Mouse (Mus musculus) limb, embryonic 15.5 days (tissue): ENCODE results near the gene Phb. TPM values are rescaled to one million over a fixed set of nuclear protein-coding genes. Genes with fewer than 3 reads are reported as not detected.

ENCODE experiments used
- ATAC-seq: fragments of 200-750 bp; cut with Nextera tagmentation; 2 replicates; pipeline ENCODE4 v1.8.0; 2017; ENCODE audit warnings: low read depth, moderate TSS enrichment; ENCODE audit not compliant: insufficient number of reproducible peaks, low FRiP score, low TSS enrichment
- H3K27ac ChIP-seq: fragments of 300-500 bp; sonication (generic); 2 replicates; pipeline ENCODE4 v1.5.1; 2015; ENCODE audit warnings: moderate library complexity, mild to moderate bottlenecking, inconsistent platforms
- H3K27me3 ChIP-seq: fragments of 300-500 bp; sonication (generic); 2 replicates; pipeline ENCODE4 v1.6.1; 2015; ENCODE audit warnings: inconsistent platforms
- H3K36me3 ChIP-seq: fragments of 300-500 bp; sonication (generic); 2 replicates; pipeline ENCODE4 v1.6.1; 2015; ENCODE audit warnings: inconsistent platforms
- H3K4me1 ChIP-seq: fragments of 300-500 bp; sonication (generic); 2 replicates; pipeline ENCODE4 v1.6.1; 2015; ENCODE audit warnings: inconsistent platforms
- H3K4me2 ChIP-seq: fragments of 300-500 bp; sonication (generic); 2 replicates; pipeline ENCODE4 v1.6.1; 2015; ENCODE audit warnings: mild to moderate bottlenecking, inconsistent platforms
- H3K4me3 ChIP-seq: fragments of 300-500 bp; sonication (generic); 2 replicates; pipeline ENCODE4 v1.5.1; 2015; ENCODE audit warnings: mild to moderate bottlenecking, inconsistent platforms
- H3K9ac ChIP-seq: fragments of 300-500 bp; sonication (generic); 2 replicates; pipeline ENCODE4 v1.6.1; 2015; ENCODE audit warnings: inconsistent platforms
- H3K9me3 ChIP-seq: fragments of 300-500 bp; sonication (generic); 2 replicates; pipeline ENCODE4 v1.6.1; 2016; ENCODE audit warnings: inconsistent platforms
- WGBS: fragments of 180-500 bp; shearing (Covaris S2); methylation state at CpG from one replicate; pipeline ENCODE4 v1.1.7; 2015; 5-methylcytosine and 5-hydroxymethylcytosine counted together
- polyA plus RNA-seq: library from polyadenylated mRNA; unstranded; fragments of >200 nt; fragmentation: Nextera tagmentation; extraction: Ambion mirVana; gene quantifications from 2 replicates; pipeline ENCODE4 v1.2.1, GENCODE M21; 2015

The Phb gene
- polyA plus RNA-seq, 1 experiment from 2014 or later = 195 TPM

- peaks cover 54% of the 10 kb centered on the region for H3K4me1 ChIP-seq
- no peaks in the 10 kb centered on the region for H3K36me3 ChIP-seq
- peaks cover 32% of the 10 kb centered on the region for H3K27me3 ChIP-seq
- 51% methylated on average over 2 of the region's 2 CpGs for WGBS
- H3K4me2 ChIP-seq = no peak overlapping the region
- H3K27ac ChIP-seq = peak overlapping the region; percentile 61
- no peak overlapping the region for H3K9ac ChIP-seq
- no peaks in the 10 kb centered on the region for H3K9me3 ChIP-seq
- ATAC-seq = no peak
- no peak overlapping the region for H3K4me3 ChIP-seq
These were observed 26.0 kb upstream of the Phb start for GRCm38 (mm10) chr11:95640751-95641150.

GRCm38 (mm10) chr11:95642534-95643280 is 24.1 kb upstream of the Phb start:
- H3K4me3 ChIP-seq = no peak overlapping the region
- peaks cover 50% of the 10 kb centered on the region for H3K27me3 ChIP-seq
- no peaks in the 10 kb centered on the region for H3K36me3 ChIP-seq
- WGBS = 37% methylated on average over 11 of the region's 12 CpGs
- H3K4me1 ChIP-seq = peaks cover 64% of the 10 kb centered on the region
- no peak overlapping the region for H3K27ac ChIP-seq
- H3K4me2 ChIP-seq = no peak overlapping the region
- no peaks in the 10 kb centered on the region for H3K9me3 ChIP-seq
- H3K9ac ChIP-seq = no peak overlapping the region
- ATAC-seq = no peak

- H3K27me3 ChIP-seq = peaks cover 53% of the 10 kb centered on the region
- no peaks in the 10 kb centered on the region for H3K9me3 ChIP-seq
- ATAC-seq = peak; percentile 24; the same call in 1 of the 2 replicates
- H3K27ac ChIP-seq = no peak overlapping the region
- no peak overlapping the region for H3K9ac ChIP-seq
- H3K4me3 ChIP-seq = no peak overlapping the region
- H3K4me2 ChIP-seq = no peak overlapping the region
- peaks cover 72% of the 10 kb centered on the region for H3K4me1 ChIP-seq
- 28% methylated on average over 5 of the region's 5 CpGs for WGBS
- H3K36me3 ChIP-seq = no peaks in the 10 kb centered on the region
These were observed 22.9 kb upstream of the Phb start for GRCm38 (mm10) chr11:95643856-95644255.

GRCm38 (mm10) chr11:95644381-95644780 is 22.4 kb upstream of the Phb start:
- no peak overlapping the region for H3K4me3 ChIP-seq
- H3K9me3 ChIP-seq = no peaks in the 10 kb centered on the region
- peaks cover 72% of the 10 kb centered on the region for H3K4me1 ChIP-seq
- no peaks in the 10 kb centered on the region for H3K36me3 ChIP-seq
- peaks cover 53% of the 10 kb centered on the region for H3K27me3 ChIP-seq
- ATAC-seq = 0 out of 2 replicates have a peak, but pooled peaks have one; percentile 11
- H3K9ac ChIP-seq = no peak overlapping the region
- WGBS = 67% methylated on average over 7 of the region's 7 CpGs
- H3K27ac ChIP-seq = no peak overlapping the region
- H3K4me2 ChIP-seq = no peak overlapping the region

GRCm38 (mm10) chr11:95645397-95646153 is 21.2 kb upstream of the Phb start:
- Histone ChIP-seq H3K36me3 (no peaks in the 10 kb centered on the region), H3K4me2 (peak overlapping the region; percentile 40), H3K27ac (no peak overlapping the region), H3K27me3 (peaks cover 53% of the 10 kb centered on the region), H3K9me3 (no peaks in the 10 kb centered on the region), H3K9ac (peak overlapping the region; percentile 8; the same call in 1 of the 2 replicates), H3K4me1 (peaks cover 67% of the 10 kb centered on the region), H3K4me3 (peak overlapping the region; percentile 12; the same call in 1 of the 2 replicates)
- WGBS = 7% methylated on average over 36 of the region's 36 CpGs
- ATAC-seq = no peak

- Histone ChIP-seq H3K4me1 (peaks cover 66% of the 10 kb centered on the region), H3K4me2 (no peak overlapping the region), H3K4me3 (no peak overlapping the region), H3K27ac (no peak overlapping the region), H3K9me3 (no peaks in the 10 kb centered on the region), H3K9ac (no peak overlapping the region), H3K36me3 (no peaks in the 10 kb centered on the region), H3K27me3 (peaks cover 53% of the 10 kb centered on the region)
- no peak for ATAC-seq
- 73% methylated on average over 3 of the region's 3 CpGs for WGBS
These were observed 20.6 kb upstream of the Phb start for GRCm38 (mm10) chr11:95646154-95646490.

- no peaks in the 10 kb centered on the region for H3K36me3 ChIP-seq
- no peak overlapping the region for H3K9ac ChIP-seq
- no peak overlapping the region for H3K27ac ChIP-seq
- no peak overlapping the region for H3K4me2 ChIP-seq
- no peak for ATAC-seq
- no peaks in the 10 kb centered on the region for H3K9me3 ChIP-seq
- peaks cover 50% of the 10 kb centered on the region for H3K27me3 ChIP-seq
- H3K4me3 ChIP-seq = no peak overlapping the region
- 37% methylated on average over 3 of the region's 3 CpGs for WGBS
- peaks cover 56% of the 10 kb centered on the region for H3K4me1 ChIP-seq
These were observed 19.0 kb upstream of the Phb start for GRCm38 (mm10) chr11:95647791-95648190.

- Histone ChIP-seq H3K27me3 (peaks cover 40% of the 10 kb centered on the region), H3K27ac (no peak overlapping the region), H3K4me3 (no peak overlapping the region), H3K9ac (no peak overlapping the region), H3K4me2 (no peak overlapping the region), H3K4me1 (peaks cover 45% of the 10 kb centered on the region), H3K9me3 (no peaks in the 10 kb centered on the region), H3K36me3 (no peaks in the 10 kb centered on the region)
- WGBS = 1% methylated on average over 4 of the region's 4 CpGs
- no peak for ATAC-seq
These were observed 17.9 kb upstream of the Phb start for GRCm38 (mm10) chr11:95648827-95649226.

- H3K36me3 ChIP-seq = no peaks in the 10 kb centered on the region
- peaks cover 32% of the 10 kb centered on the region for H3K27me3 ChIP-seq
- H3K9me3 ChIP-seq = no peaks in the 10 kb centered on the region
- 75% methylated on average over 7 of the region's 7 CpGs for WGBS
- no peak overlapping the region for H3K4me3 ChIP-seq
- ATAC-seq = no peak
- no peak overlapping the region for H3K27ac ChIP-seq
- H3K4me1 ChIP-seq = peaks cover 38% of the 10 kb centered on the region
- H3K9ac ChIP-seq = no peak overlapping the region
- H3K4me2 ChIP-seq = no peak overlapping the region
These were observed 17.2 kb upstream of the Phb start for GRCm38 (mm10) chr11:95649560-95649959.

GRCm38 (mm10) chr11:95650001-95650400 is 16.8 kb upstream of the Phb start:
- H3K27me3 ChIP-seq = peaks cover 28% of the 10 kb centered on the region

GRCm38 (mm10) chr11:95650981-95651380 is 15.8 kb upstream of the Phb start:
- WGBS = 60% methylated on average over 9 of the region's 9 CpGs
- Histone ChIP-seq H3K27ac (no peak overlapping the region), H3K9me3 (no peaks in the 10 kb centered on the region), H3K4me1 (peaks cover 25% of the 10 kb centered on the region), H3K4me2 (no peak overlapping the region), H3K36me3 (no peaks in the 10 kb centered on the region), H3K9ac (no peak overlapping the region), H3K4me3 (no peak overlapping the region), H3K27me3 (peaks cover 19% of the 10 kb centered on the region)
- no peak for ATAC-seq

More at GRCm38 (mm10) chr11:95650001-95650400, 16.8 kb upstream of the Phb start:
- Histone ChIP-seq H3K4me1 (peaks cover 34% of the 10 kb centered on the region), H3K4me2 (no peak overlapping the region), H3K36me3 (no peaks in the 10 kb centered on the region), H3K9ac (no peak overlapping the region), H3K9me3 (no peaks in the 10 kb centered on the region), H3K27ac (no peak overlapping the region), H3K4me3 (no peak overlapping the region)
- 31% methylated on average over 2 of the region's 2 CpGs for WGBS
- ATAC-seq = no peak

GRCm38 (mm10) chr11:95657449-95657848 is 9.3 kb upstream of the Phb start:
- H3K36me3 ChIP-seq = no peaks in the 10 kb centered on the region
- no peak overlapping the region for H3K9ac ChIP-seq
- H3K4me1 ChIP-seq = no peaks in the 10 kb centered on the region
- H3K27me3 ChIP-seq = no peaks in the 10 kb centered on the region
- no peak overlapping the region for H3K27ac ChIP-seq
- 70% methylated on average over 4 of the region's 4 CpGs for WGBS
- no peak overlapping the region for H3K4me2 ChIP-seq
- no peak overlapping the region for H3K4me3 ChIP-seq
- no peak for ATAC-seq
- no peaks in the 10 kb centered on the region for H3K9me3 ChIP-seq
